17 mouse cellular contexts compared by ENCODE assay signal in genomic region chr9:35369063-35369462, GRCm38 (mm10). TPM values are rescaled to one million over a fixed set of nuclear protein-coding genes. Genes with fewer than 3 reads are reported as not detected.
A peak's percentile ranks its signal among the peaks of the same experiment; 100 is the strongest.
DNase-seq lines count a peak whose midpoint lies in the region; ATAC-seq and TF ChIP-seq lines count a peak whose summit lies in the region.
"Had no signal": no experiment of that assay in that cellular context is flagged by ENCODE, and none has a peak within 500 bp of the region (broad histone marks: within the 10 kb centered on the region; RNA-seq: fewer than 3 reads in every experiment).

No protein-coding gene starts in this region.

- H3K79me3 ChIP-seq in C2C12 (ENCODE audit: low read depth): no peaks in the 10 kb centered on the region

- no peak overlapping the region for H3K4me2 ChIP-seq in hindbrain, postnatal 0 days (ENCODE audit: low read depth, low read length)
- H3K4me2 ChIP-seq in hindbrain, embryonic 11.5 days (replicated peaks; ENCODE audit: low read depth, low read length): no peak overlapping the region
- H3K4me2 ChIP-seq in embryonic facial prominence, embryonic 15.5 days (replicated peaks): no peak overlapping the region
- H3K4me2 ChIP-seq: liver, embryonic 12.5 days had no signal

- no peak for TF ChIP-seq CTCF in hindbrain, postnatal 0 days (IDR thresholded peaks at IDR 0.05; ENCODE audit: low read depth)
- TF ChIP-seq CTCF in C2C12 (IDR thresholded peaks at IDR 0.05; ENCODE audit: control insufficient read depth, insufficient read depth, insufficient read length): no peak

- H3K27ac ChIP-seq in hindbrain, postnatal 0 days: no peak overlapping the region
- no peak overlapping the region for H3K27ac ChIP-seq in hindbrain, embryonic 11.5 days (ENCODE audit: low read depth, low read length)
- H3K27ac ChIP-seq in embryonic facial prominence, embryonic 15.5 days (replicated peaks): no peak overlapping the region
- H3K27ac ChIP-seq: left cerebral cortex, adult 2 months; liver, embryonic 12.5 days had no signal

- H3K79me2 ChIP-seq in C2C12 (ENCODE audit: control insufficient read depth, insufficient read depth): no peaks in the 10 kb centered on the region

- WGBS in hindbrain, postnatal 0 days: 58% methylated on average over 5 of the region's 5 CpGs
- WGBS in hindbrain, embryonic 11.5 days: 57% methylated on average over 5 of the region's 5 CpGs
- 34% methylated on average over 5 of the region's 5 CpGs for WGBS in embryonic facial prominence, embryonic 15.5 days

- H3K27me3 ChIP-seq in hindbrain, postnatal 0 days (ENCODE audit: insufficient read depth, low read length): 0 out of 2 replicates have a peak, but pooled peaks cover 7% of the 10 kb centered on the region
- H3K27me3 ChIP-seq in hindbrain, embryonic 11.5 days (ENCODE audit: control insufficient read depth, insufficient read depth, low read length): no peaks in the 10 kb centered on the region
- no peaks in the 10 kb centered on the region for H3K27me3 ChIP-seq in C2C12 (ENCODE audit: control insufficient read depth, insufficient read depth, insufficient read length)
- H3K27me3 ChIP-seq in embryonic facial prominence, embryonic 15.5 days: no peaks in the 10 kb centered on the region
- H3K27me3 ChIP-seq: liver, embryonic 12.5 days had no signal

- ATAC-seq in hindbrain, postnatal 0 days: peak; percentile 52
- ATAC-seq in hindbrain, embryonic 11.5 days (ENCODE audit: low FRiP score): no peak
- ATAC-seq in embryonic facial prominence, embryonic 15.5 days (ENCODE audit: insufficient number of reproducible peaks, low FRiP score, low TSS enrichment, low read depth): peak; percentile 66
- ATAC-seq: intestine, embryonic 16.5 days; liver, embryonic 12.5 days had no signal

- H3K9me3 ChIP-seq in hindbrain, postnatal 0 days (ENCODE audit: low read length): no peaks in the 10 kb centered on the region
- no peaks in the 10 kb centered on the region for H3K9me3 ChIP-seq in hindbrain, embryonic 11.5 days (ENCODE audit: control insufficient read depth, low read length)
- no peaks in the 10 kb centered on the region for H3K9me3 ChIP-seq in embryonic facial prominence, embryonic 15.5 days (replicated peaks)
- H3K9me3 ChIP-seq: liver, embryonic 12.5 days had no signal

- no peak overlapping the region for H3K9ac ChIP-seq in hindbrain, postnatal 0 days (replicated peaks; ENCODE audit: low read length)
- no peak overlapping the region for H3K9ac ChIP-seq in hindbrain, embryonic 11.5 days (ENCODE audit: low read depth, low read length)
- H3K9ac ChIP-seq in embryonic facial prominence, embryonic 15.5 days: no peak overlapping the region
- H3K9ac ChIP-seq: liver, embryonic 12.5 days had no signal

- H3K36me3 ChIP-seq in hindbrain, postnatal 0 days (ENCODE audit: insufficient read depth, low read length): no peaks in the 10 kb centered on the region
- no peaks in the 10 kb centered on the region for H3K36me3 ChIP-seq in hindbrain, embryonic 11.5 days (ENCODE audit: control insufficient read depth, insufficient read depth, low read length)
- no peaks in the 10 kb centered on the region for H3K36me3 ChIP-seq in C2C12 (ENCODE audit: control insufficient read depth, insufficient read depth)
- H3K36me3 ChIP-seq in embryonic facial prominence, embryonic 15.5 days: no peaks in the 10 kb centered on the region
- H3K36me3 ChIP-seq: liver, embryonic 12.5 days had no signal

- H3ac ChIP-seq in C2C12 (ENCODE audit: control insufficient read depth, insufficient read length, low read depth): no peak overlapping the region

- no peaks in the 10 kb centered on the region for H3K4me1 ChIP-seq in hindbrain, postnatal 0 days (ENCODE audit: insufficient read depth, low read length)
- peaks cover 8% of the 10 kb centered on the region for H3K4me1 ChIP-seq in hindbrain, embryonic 11.5 days (replicated peaks; ENCODE audit: control insufficient read depth, insufficient read depth, low read length)
- H3K4me1 ChIP-seq in embryonic facial prominence, embryonic 15.5 days: peaks cover 21% of the 10 kb centered on the region
- H3K4me1 ChIP-seq: liver, embryonic 12.5 days had no signal

- peak; percentile 29 to 46 for DNase-seq in cerebellum, postnatal 10 days
- DNase-seq in cerebellum, adult 11 months: no peak
- no peak for DNase-seq in hindbrain, postnatal 0 days (ENCODE audit: low spot score)
- DNase-seq in hindbrain, embryonic 11.5 days (ENCODE audit: low spot score): no peak
- DNase-seq in spleen, postnatal 14 days (ENCODE audit: low spot score in 2 of 2): no peak
- DNase-seq in layer of hippocampus, adult 9-11 months: no peak
- DNase-seq: adrenal gland, adult 2 months; cerebellum, postnatal 25 days; heart, postnatal 10 days; lung, postnatal 10 days; right cerebral cortex, adult 18-20 months; thymus, postnatal 4 days had no signal

- H3K4me3 ChIP-seq in hindbrain, postnatal 0 days (ENCODE audit: low read length): no peak overlapping the region
- no peak overlapping the region for H3K4me3 ChIP-seq in hindbrain, embryonic 11.5 days (ENCODE audit: low read depth, low read length)
- no peak overlapping the region for H3K4me3 ChIP-seq in C2C12 (ENCODE audit: insufficient read depth, poor library complexity, severe bottlenecking)
- no peak overlapping the region for H3K4me3 ChIP-seq in embryonic facial prominence, embryonic 15.5 days (replicated peaks)
- H3K4me3 ChIP-seq: left cerebral cortex, adult 2 months; liver, embryonic 12.5 days had no signal

TF ChIP-seq in C2C12, 6 proteins besides CTCF, POLR2A, EP300 and RAD21:
- no peak for TF ChIP-seq MYOG (IDR thresholded peaks at IDR 0.05; ENCODE audit: control insufficient read depth, extremely low read depth, insufficient read length)
- peak; percentile 42 for TF ChIP-seq MYOD1 (IDR thresholded peaks at IDR 0.05; ENCODE audit: control insufficient read depth, insufficient read length, low read depth)

RNA-seq across cellular contexts. Expression of gene Cdon, which starts 51.9 kb away (rescaled TPM):
- total RNA-seq in hindbrain, postnatal 0 days (2014; rRNA removed): 10.6 and 11.1 TPM in 2 replicates
- polyA plus RNA-seq in hindbrain, postnatal 0 days (2015; fragmentation: Nextera tagmentation; extraction: Ambion mirVana): 1.0 and 1.7 TPM in 2 replicates
- 13.4 and 21.9 TPM in 2 replicates for polyA plus RNA-seq in hindbrain, embryonic 11.5 days (2014; fragmentation: Nextera tagmentation; extraction: Ambion mirVana)
- polyA plus RNA-seq in C2C12 (2012; fragmentation: generic; extraction: Trizol): 39.9 TPM
- 15.3 and 16.3 TPM in 2 replicates for polyA plus RNA-seq in embryonic facial prominence, embryonic 15.5 days (2015; fragmentation: Nextera tagmentation; extraction: Ambion mirVana)

Comparison
In these comparisons a context has a peak if more than half of its experiments do, and no peak if none do; other contexts are left out.
1. DNase-seq: peak in cerebellum, postnatal 10 days (2 of 2); none in cerebellum, adult 11 months (single experiment), hindbrain, postnatal 0 days (single experiment), hindbrain, embryonic 11.5 days (single experiment), spleen, postnatal 14 days (0 of 2) and layer of hippocampus, adult 9-11 months (single experiment).